Mouse (Mus musculus): Measurements from ENCODE around the gene Esrrg.

The Esrrg gene

GRCm38 (mm10) chr1:187836876-187837275 is 228.3 kb downstream of the Esrrg start:
- DNase-seq, result no peak

DNA sequence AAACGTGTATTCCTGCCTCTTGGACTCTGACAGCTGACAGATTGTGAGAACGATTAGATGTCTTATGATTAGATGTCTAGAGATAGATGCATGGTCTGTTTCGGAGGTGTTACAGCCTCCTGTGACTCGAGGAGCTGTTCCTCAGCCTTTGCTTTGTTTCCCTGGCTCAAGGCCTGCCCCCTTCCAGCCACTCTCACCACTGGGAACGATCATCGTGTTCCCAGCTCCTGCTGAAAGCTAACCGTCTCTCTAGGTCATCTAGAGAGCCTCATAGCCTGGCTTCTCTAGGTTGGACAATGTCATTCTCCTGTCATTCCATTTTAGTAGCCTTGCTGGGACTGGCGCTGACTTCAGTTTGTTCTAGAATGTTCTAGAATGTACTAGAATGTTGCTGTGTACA is 233.0 kb downstream of the Esrrg start:
- no peak for DNase-seq

DNA sequence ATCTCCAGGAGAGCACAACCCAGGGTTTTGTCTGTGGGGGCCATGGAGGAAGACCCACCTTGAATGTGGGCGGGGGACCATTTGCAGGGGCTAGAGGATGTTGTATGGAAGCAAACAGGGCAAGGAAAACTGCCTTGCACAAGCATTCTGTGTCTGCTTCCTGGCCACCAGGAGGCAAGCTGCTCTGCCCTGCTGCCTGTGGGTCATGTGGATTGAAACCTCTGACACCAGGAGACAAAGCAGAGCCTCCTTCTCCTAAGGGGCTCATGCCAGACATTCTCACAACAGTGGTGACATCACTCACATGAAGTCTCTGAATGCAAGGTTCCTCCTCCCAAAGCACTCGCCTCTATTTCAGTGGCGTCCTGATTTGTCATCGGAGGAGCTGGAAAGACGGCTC is 234.1 kb downstream of the Esrrg start:
- DNase-seq, result no peak

- no peak for DNase-seq
Measured at GRCm38 (mm10) chr1:187854148-187854547, 245.6 kb downstream of the Esrrg start.

DNA sequence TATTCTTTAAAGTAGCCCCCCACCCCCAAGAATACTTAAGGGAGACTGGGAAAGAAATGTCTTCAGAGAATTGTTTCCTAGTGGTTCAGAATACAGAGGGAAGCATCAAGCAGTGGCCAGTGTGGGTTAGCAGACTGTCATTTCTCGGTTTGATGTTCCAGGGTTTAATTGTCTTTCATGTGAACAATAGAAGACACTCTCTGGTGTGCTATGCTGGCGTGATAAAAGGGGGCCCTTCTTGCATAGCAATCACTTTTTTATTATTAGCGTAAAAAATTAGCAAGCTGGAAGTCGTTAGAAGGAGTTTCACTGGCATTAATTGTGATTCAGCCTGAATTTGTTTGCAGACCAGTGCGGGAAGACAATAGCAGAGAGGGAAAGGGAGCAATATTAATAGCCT is 253.7 kb downstream of the Esrrg start:
- DNase-seq, result no peak

DNA sequence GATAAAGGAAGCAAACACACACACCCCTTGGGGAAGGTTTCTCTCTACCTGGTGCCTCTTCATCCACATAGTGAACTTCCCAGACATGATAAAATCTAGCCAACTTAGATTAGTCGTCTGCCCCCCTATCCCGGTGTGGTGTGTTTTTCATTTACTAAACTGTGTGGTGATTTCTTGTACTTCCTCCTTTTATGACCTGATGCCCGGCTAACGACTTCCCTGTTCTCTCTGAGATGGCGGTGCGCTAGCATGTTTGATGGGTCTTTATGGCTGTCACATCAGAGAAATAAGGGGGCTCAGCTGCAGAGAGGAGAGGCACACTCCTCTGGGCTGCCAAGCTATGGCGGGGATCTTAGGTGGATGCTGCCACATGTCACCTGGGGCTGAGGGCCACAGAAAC is 259.8 kb downstream of the Esrrg start:
- no peak for DNase-seq

DNA sequence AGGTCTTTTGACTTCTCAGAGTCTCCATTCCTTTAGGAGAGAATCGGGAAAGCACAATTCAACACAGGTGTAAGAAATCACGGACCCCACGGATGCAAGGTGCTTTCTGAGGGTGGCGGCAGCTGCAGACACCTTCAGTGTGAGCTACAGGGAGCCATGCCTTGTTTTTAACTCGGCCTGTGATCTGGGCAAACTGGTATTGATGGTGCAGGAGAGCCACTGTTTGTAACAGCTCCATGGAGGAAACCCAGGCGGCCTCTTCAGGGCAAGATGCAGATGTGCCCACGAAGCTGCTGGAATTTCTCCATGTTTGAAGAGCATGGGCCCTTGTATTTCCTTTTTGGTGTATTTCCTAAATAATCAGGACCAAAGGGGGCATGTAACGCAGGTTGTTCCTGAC is 263.6 kb downstream of the Esrrg start:
- no peak for DNase-seq

GRCm38 (mm10) chr1:187872744-187873143 is 264.2 kb downstream of the Esrrg start:
- DNase-seq, result no peak

- DNase-seq, result no peak
Measured at GRCm38 (mm10) chr1:187873770-187874169, 265.2 kb downstream of the Esrrg start.

GRCm38 (mm10) chr1:187887270-187887669 is 278.7 kb downstream of the Esrrg start:
- DNase-seq, result no peak

GRCm38 (mm10) chr1:187888142-187888541 is 279.6 kb downstream of the Esrrg start:
- DNase-seq, result no peak

DNA sequence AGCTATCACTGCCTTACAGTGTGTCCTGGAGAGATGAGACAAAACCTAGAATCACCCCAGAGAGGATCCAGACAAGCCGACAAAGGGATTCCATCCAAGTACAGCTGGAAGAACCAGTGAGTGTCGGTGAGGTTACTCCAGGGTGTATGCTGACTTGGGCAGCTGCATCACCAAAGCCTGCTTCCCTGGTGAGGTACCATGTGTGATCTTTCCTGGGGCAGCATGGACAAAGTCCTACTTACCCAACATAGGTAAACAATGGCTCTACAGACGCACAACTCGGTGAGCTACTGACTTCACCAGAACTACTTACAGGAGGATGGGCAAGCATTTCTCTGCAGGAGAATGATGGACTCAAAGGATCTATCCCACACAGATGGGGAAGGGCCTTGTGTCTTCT is 280.5 kb downstream of the Esrrg start:
- DNase-seq, result no peak

DNA sequence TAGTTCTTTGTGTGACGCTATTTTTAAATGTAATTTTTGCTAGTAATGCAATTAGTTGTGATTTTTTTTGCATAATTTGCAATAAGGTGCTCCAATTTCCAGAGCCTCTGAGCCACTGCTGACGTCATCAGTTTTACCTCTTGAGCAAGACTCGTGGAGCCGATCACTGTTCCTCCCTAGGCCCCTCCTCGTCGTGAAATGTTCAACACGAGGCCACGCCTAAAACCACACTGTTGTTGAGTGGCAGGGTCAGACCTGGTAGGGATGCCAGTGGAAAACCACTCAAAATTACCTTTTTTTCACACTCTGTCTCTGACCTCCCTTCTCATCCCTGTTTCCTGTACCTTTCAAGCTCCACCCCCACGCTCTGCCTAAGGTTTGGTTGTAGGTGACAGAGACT is 282.7 kb downstream of the Esrrg start:
- no peak for DNase-seq

DNA sequence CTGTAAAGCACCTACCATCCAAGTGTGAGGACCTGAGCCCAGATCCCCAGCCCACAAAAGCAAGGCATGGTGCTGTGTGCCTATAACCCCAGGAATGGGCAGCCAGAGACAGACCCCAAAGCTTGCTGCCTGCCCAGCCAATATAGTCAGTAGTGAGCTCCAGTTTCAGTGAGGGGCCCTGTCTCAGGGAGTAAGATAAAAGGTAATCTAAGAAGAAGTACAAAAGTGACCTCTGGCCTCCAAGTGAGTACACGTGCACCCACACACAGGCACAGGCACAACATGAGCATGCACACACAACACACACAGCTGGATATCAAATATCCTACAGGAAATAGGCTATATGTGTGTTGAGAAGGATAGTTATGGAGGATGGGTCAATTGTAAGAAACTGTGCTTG is 286.9 kb downstream of the Esrrg start:
- no peak for DNase-seq

- no peak for DNase-seq
Measured at GRCm38 (mm10) chr1:187896291-187896690, 287.7 kb downstream of the Esrrg start.

GRCm38 (mm10) chr1:187896910-187897309 is 288.3 kb downstream of the Esrrg start:
- no peak for DNase-seq

DNA sequence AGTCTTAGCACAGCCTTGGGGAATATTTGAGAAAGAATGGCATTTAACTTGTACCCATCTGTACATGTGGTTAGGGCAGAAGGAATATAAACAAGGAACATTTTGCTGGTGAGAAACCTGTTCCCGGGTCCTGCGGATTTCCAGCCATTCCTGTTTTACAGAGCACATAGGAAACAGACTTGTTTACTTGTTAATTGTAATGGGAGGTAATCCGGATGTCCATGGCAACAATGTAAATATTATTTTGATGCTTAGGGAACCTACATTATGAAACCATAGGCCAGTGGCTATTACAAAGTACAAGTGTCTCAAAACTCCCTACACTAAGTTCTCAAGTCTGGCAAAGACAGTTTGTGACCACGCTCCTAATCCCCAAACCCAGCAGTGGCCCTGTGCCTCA is 290.9 kb downstream of the Esrrg start:
- DNase-seq, result no peak

GRCm38 (mm10) chr1:187900756-187901155 is 292.2 kb downstream of the Esrrg start:
- no peak for DNase-seq

- DNase-seq, result no peak
Measured at GRCm38 (mm10) chr1:187902176-187902575, 293.6 kb downstream of the Esrrg start.

GRCm38 (mm10) chr1:187904731-187905130 is 296.1 kb downstream of the Esrrg start:
- DNase-seq, result no peak

DNA sequence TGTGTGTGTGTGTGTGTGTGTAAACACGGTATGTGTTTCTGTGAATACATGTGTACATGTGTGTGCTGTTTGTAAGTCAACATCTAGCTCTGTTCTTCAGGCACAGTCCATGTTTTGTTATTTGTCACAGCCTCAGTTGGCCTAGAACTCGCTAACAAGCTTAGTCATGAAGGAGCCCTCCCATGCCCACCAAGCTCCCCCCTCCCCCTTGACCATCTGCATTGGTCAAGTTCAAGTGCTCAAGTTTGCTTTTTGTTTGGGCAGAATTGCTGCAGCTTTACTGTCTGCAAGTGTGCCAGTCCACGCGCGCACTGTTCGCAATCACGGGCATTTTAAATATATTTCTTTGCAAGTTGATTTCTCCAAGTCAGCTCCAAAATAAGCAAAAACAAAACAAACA is 298.8 kb downstream of the Esrrg start:
- no peak for DNase-seq

DNA sequence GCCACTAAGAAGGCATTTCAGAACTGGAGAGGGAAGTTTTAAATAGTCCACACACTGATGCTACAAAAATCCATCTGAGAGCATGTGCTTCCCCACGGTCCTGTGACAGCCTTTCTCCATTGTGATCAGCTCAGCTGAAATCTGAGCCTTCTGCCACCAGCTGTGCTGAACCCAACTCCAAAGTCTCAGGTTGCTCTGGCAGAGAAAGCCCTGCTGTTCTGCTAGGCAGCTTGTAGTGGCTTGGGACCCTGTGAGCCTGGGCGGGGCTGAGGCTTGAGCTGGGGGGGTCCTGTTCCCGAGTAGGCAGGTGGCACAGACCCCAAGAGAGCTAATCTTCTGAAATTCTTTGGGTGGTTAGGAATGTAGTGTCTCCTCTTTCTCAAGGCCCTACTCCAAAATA is 299.3 kb downstream of the Esrrg start:
- DNase-seq, result no peak

DNA sequence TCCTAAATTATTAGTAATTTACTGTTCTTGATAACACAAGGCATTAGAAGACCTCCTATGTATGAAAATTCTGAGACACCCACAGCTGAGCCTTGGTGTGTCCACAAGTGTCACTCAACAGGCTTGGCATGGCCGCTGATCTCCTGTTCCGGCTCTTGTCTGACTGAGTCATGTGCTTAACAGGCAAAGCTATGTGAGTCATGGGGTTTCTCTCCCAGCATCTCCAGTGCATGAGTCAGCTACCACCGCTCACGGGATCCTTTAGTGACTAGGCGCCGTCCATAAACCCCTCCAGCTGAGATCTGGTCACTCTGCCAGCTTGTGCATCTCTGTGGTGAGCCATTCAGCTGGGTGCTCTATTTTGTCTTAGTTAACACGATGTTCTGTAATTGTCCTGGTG is 302.1 kb downstream of the Esrrg start:
- DNase-seq, result no peak

- DNase-seq, result no peak
Measured at GRCm38 (mm10) chr1:187911201-187911600, 302.6 kb downstream of the Esrrg start.

GRCm38 (mm10) chr1:187918303-187918702 is 309.7 kb downstream of the Esrrg start:
- no peak for DNase-seq

GRCm38 (mm10) chr1:187918939-187919338 is 310.3 kb downstream of the Esrrg start:
- no peak for DNase-seq
